Mouse (Mus musculus): Measurements from ENCODE around the gene Fjx1.

DNA sequence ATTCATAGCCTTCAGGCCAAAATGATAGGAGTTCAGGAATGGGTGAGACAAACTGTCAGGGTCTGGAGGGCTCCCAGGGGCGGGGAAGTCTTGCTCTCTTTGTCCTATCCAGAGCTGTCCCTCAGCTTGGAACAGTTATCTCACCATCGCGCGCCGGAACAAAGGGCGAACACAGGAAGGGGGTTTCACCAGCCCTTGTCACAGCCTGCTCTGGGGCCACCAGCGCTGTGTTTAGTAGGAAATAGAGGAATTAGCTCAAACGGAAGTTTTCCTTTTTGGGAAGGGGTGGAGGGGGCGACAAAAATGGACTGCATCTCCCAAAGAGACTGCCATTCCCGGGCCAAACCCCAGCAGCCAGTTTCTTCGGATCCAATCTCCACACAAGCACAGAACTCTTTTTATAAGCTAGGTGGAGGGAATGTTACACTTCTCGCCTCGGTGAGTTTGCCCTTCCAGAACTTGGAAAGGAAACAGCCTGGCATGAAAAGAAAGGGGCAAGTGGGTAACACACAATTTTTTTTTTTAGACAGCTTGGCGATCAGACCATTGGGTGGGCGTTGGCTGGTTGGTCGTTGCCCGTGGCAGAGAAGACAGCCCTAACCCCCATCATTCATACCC lies 2.6 kb downstream of the Fjx1 start:
- TF ChIP-seq ZC3H11A (IDR thresholded peaks at IDR 0.05; ENCODE audit: borderline replicate concordance, low read depth, low read length) (no peak), MAFK (IDR thresholded peaks at IDR 0.05; ENCODE audit: insufficient read depth, low read depth, low read length) (no peak), CHD2 (IDR thresholded peaks at IDR 0.05; ENCODE audit: low read depth, low read length) (no peak)
